Mouse (Mus musculus): Measurements from ENCODE around the gene Sema3d. TPM values are rescaled to one million over a fixed set of nuclear protein-coding genes. Genes with fewer than 3 reads are reported as not detected.

The Sema3d gene
- polyA plus RNA-seq, 1 experiment from 2014 or later, result 4.2 TPM

- Histone ChIP-seq H3K36me3 (no peaks in the 10 kb centered on the region), H3K4me1 (replicated peaks) (no peaks in the 10 kb centered on the region), H3K9me3 (no peaks in the 10 kb centered on the region), H3K27me3 (ENCODE audit: insufficient read depth, poor library complexity, severe bottlenecking) (no peaks in the 10 kb centered on the region), H3K4me3 (no peak overlapping the region), H3K27ac (no peak overlapping the region)
- 80% methylated on average over 1 of the region's 1 CpGs for WGBS
- DNase-seq (ENCODE audit: low spot score), result no peak
These were observed 71.8 kb downstream of the Sema3d start for GRCm38 (mm10) chr5:12454946-12455345.

GRCm38 (mm10) chr5:12457509-12457908 is 74.3 kb downstream of the Sema3d start:
- Histone ChIP-seq H3K4me3 (no peak overlapping the region), H3K4me1 (replicated peaks) (no peaks in the 10 kb centered on the region), H3K36me3 (no peaks in the 10 kb centered on the region), H3K9me3 (no peaks in the 10 kb centered on the region), H3K27me3 (ENCODE audit: insufficient read depth, poor library complexity, severe bottlenecking) (no peaks in the 10 kb centered on the region), H3K27ac (no peak overlapping the region)
- 86% methylated on average over 1 of the region's 1 CpGs for WGBS
- no peak for DNase-seq (ENCODE audit: low spot score)

GRCm38 (mm10) chr5:12467568-12468336 is 84.6 kb downstream of the Sema3d start:
- Histone ChIP-seq H3K9me3 (no peaks in the 10 kb centered on the region), H3K4me3 (no peak overlapping the region), H3K36me3 (no peaks in the 10 kb centered on the region), H3K27ac (no peak overlapping the region), H3K4me1 (replicated peaks) (no peaks in the 10 kb centered on the region), H3K27me3 (ENCODE audit: insufficient read depth, poor library complexity, severe bottlenecking) (no peaks in the 10 kb centered on the region)
- WGBS, result 87% methylated on average over 4 of the region's 4 CpGs
- DNase-seq (ENCODE audit: low spot score), result no peak

GRCm38 (mm10) chr5:12474904-12475638 is 91.9 kb downstream of the Sema3d start:
- no peak for DNase-seq (ENCODE audit: low spot score)
- H3K36me3 ChIP-seq, result no peaks in the 10 kb centered on the region
- H3K4me1 ChIP-seq (replicated peaks), result no peaks in the 10 kb centered on the region
- no peaks in the 10 kb centered on the region for H3K27me3 ChIP-seq (ENCODE audit: insufficient read depth, poor library complexity, severe bottlenecking)
- no peak overlapping the region for H3K27ac ChIP-seq
- H3K9me3 ChIP-seq, result no peaks in the 10 kb centered on the region
- H3K4me3 ChIP-seq, result no peak overlapping the region
- 71% methylated on average over 5 of the region's 5 CpGs for WGBS

GRCm38 (mm10) chr5:12475639-12475916 is 92.4 kb downstream of the Sema3d start:
- no peaks in the 10 kb centered on the region for H3K36me3 ChIP-seq
- no peak overlapping the region for H3K4me3 ChIP-seq
- H3K9me3 ChIP-seq, result no peaks in the 10 kb centered on the region
- H3K27ac ChIP-seq, result no peak overlapping the region
- WGBS, result 87% methylated on average over 4 of the region's 4 CpGs
- no peaks in the 10 kb centered on the region for H3K27me3 ChIP-seq (ENCODE audit: insufficient read depth, poor library complexity, severe bottlenecking)
- no peak for DNase-seq (ENCODE audit: low spot score)
- no peaks in the 10 kb centered on the region for H3K4me1 ChIP-seq (replicated peaks)

- DNase-seq (ENCODE audit: low spot score), result no peak
- no peaks in the 10 kb centered on the region for H3K27me3 ChIP-seq (ENCODE audit: insufficient read depth, poor library complexity, severe bottlenecking)
- no peaks in the 10 kb centered on the region for H3K9me3 ChIP-seq
- 77% methylated on average over 2 of the region's 2 CpGs for WGBS
- H3K4me3 ChIP-seq, result no peak overlapping the region
- no peaks in the 10 kb centered on the region for H3K36me3 ChIP-seq
- H3K27ac ChIP-seq, result no peak overlapping the region
- no peaks in the 10 kb centered on the region for H3K4me1 ChIP-seq (replicated peaks)
These were observed 104.7 kb downstream of the Sema3d start for GRCm38 (mm10) chr5:12487926-12488325.

GRCm38 (mm10) chr5:12491704-12492103 is 108.5 kb downstream of the Sema3d start:
- WGBS, result 88% methylated on average over 1 of the region's 1 CpGs
- no peak for DNase-seq (ENCODE audit: low spot score)
- H3K27me3 ChIP-seq (ENCODE audit: insufficient read depth, poor library complexity, severe bottlenecking), result no peaks in the 10 kb centered on the region

GRCm38 (mm10) chr5:12498227-12498928 is 115.2 kb downstream of the Sema3d start:
- 58% methylated on average over 6 of the region's 6 CpGs for WGBS
- Histone ChIP-seq H3K27ac (peak overlapping the region; percentile 12; the same call in 1 of the 2 replicates), H3K27me3 (ENCODE audit: insufficient read depth, poor library complexity, severe bottlenecking) (no peaks in the 10 kb centered on the region), H3K4me3 (no peak overlapping the region), H3K9me3 (no peaks in the 10 kb centered on the region), H3K36me3 (no peaks in the 10 kb centered on the region), H3K4me1 (replicated peaks) (peaks cover 25% of the 10 kb centered on the region)
- DNase-seq (ENCODE audit: low spot score), result no peak

More at GRCm38 (mm10) chr5:12491704-12492103, 108.5 kb downstream of the Sema3d start:
- Histone ChIP-seq H3K4me1 (replicated peaks) (no peaks in the 10 kb centered on the region), H3K36me3 (no peaks in the 10 kb centered on the region), H3K4me3 (no peak overlapping the region), H3K27ac (no peak overlapping the region), H3K9me3 (no peaks in the 10 kb centered on the region)

- WGBS, result 93% methylated on average over 5 of the region's 5 CpGs
- no peak for DNase-seq (ENCODE audit: low spot score)
- no peak overlapping the region for H3K4me3 ChIP-seq
- H3K27ac ChIP-seq, result peak overlapping the region; percentile 35; the same call in 1 of the 2 replicates
- H3K36me3 ChIP-seq, result no peaks in the 10 kb centered on the region
- no peaks in the 10 kb centered on the region for H3K9me3 ChIP-seq
- H3K27me3 ChIP-seq (ENCODE audit: insufficient read depth, poor library complexity, severe bottlenecking), result no peaks in the 10 kb centered on the region
- H3K4me1 ChIP-seq (replicated peaks), result peaks cover 25% of the 10 kb centered on the region
These were observed 115.9 kb downstream of the Sema3d start for GRCm38 (mm10) chr5:12499037-12499436.

- DNase-seq (ENCODE audit: low spot score), result no peak
- WGBS, result 81% methylated on average over 6 of the region's 6 CpGs
- no peak overlapping the region for H3K27ac ChIP-seq
- H3K27me3 ChIP-seq (ENCODE audit: insufficient read depth, poor library complexity, severe bottlenecking), result no peaks in the 10 kb centered on the region
- peaks cover 25% of the 10 kb centered on the region for H3K4me1 ChIP-seq (replicated peaks)
- no peaks in the 10 kb centered on the region for H3K36me3 ChIP-seq
- no peaks in the 10 kb centered on the region for H3K9me3 ChIP-seq
- no peak overlapping the region for H3K4me3 ChIP-seq
These were observed 116.8 kb downstream of the Sema3d start for GRCm38 (mm10) chr5:12499791-12500504.

GRCm38 (mm10) chr5:12512471-12512870 is 129.3 kb downstream of the Sema3d start:
- 65% methylated on average over 1 of the region's 1 CpGs for WGBS
- Histone ChIP-seq H3K27me3 (ENCODE audit: insufficient read depth, poor library complexity, severe bottlenecking) (no peaks in the 10 kb centered on the region), H3K4me1 (replicated peaks) (peaks cover 7% of the 10 kb centered on the region), H3K4me3 (no peak overlapping the region), H3K36me3 (no peaks in the 10 kb centered on the region), H3K9me3 (no peaks in the 10 kb centered on the region), H3K27ac (no peak overlapping the region)
- no peak for DNase-seq (ENCODE audit: low spot score)

- H3K36me3 ChIP-seq, result no peaks in the 10 kb centered on the region
- 88% methylated on average over 4 of the region's 4 CpGs for WGBS
These were observed 132.1 kb downstream of the Sema3d start for GRCm38 (mm10) chr5:12515283-12515682.

More at GRCm38 (mm10) chr5:12515283-12515682, 132.1 kb downstream of the Sema3d start:
- no peak for DNase-seq (ENCODE audit: low spot score)
- no peaks in the 10 kb centered on the region for H3K9me3 ChIP-seq
- no peaks in the 10 kb centered on the region for H3K27me3 ChIP-seq (ENCODE audit: insufficient read depth, poor library complexity, severe bottlenecking)
- no peak overlapping the region for H3K27ac ChIP-seq
- H3K4me1 ChIP-seq (replicated peaks), result no peaks in the 10 kb centered on the region
- no peak overlapping the region for H3K4me3 ChIP-seq
